Mouse (Mus musculus) hindbrain, postnatal 0 days (tissue): Measurements from ENCODE around the gene Pptc7. TPM values are rescaled to one million over a fixed set of nuclear protein-coding genes. Genes with fewer than 3 reads are reported as not detected.
A peak's percentile ranks its signal among the peaks of the same experiment; 100 is the strongest.

Experiments
- ATAC-seq: fragments of 200-750 bp; cut with Nextera tagmentation; 2 replicates; pipeline ENCODE4 v1.8.0; 2017; ENCODE audit warnings: mild to moderate bottlenecking, moderate TSS enrichment, moderate library complexity
- DNase-seq: peaks from one replicate; pipeline ENCODE4 v3.0.0-alpha.2; 2015; ENCODE audit warnings: low spot score
- H3K27ac ChIP-seq: fragments of 300-500 bp; sonication (generic); 2 replicates; pipeline ENCODE4 v1.5.1; 2014; ENCODE audit warnings: mild to moderate bottlenecking
- H3K27me3 ChIP-seq: fragments of 300-500 bp; sonication (generic); 2 replicates; pipeline ENCODE4 v1.6.1; 2014; ENCODE audit warnings: low read length, mixed read lengths; ENCODE audit not compliant: insufficient read depth
- H3K36me3 ChIP-seq: fragments of 300-500 bp; sonication (generic); 2 replicates; pipeline ENCODE4 v1.6.1; 2014; ENCODE audit warnings: low read length, mixed read lengths; ENCODE audit not compliant: insufficient read depth
- H3K4me1 ChIP-seq: fragments of 300-500 bp; sonication (generic); 2 replicates; pipeline ENCODE4 v1.6.1; 2014; ENCODE audit warnings: antibody characterized with exemption, low read length, mixed read lengths; ENCODE audit not compliant: insufficient read depth
- H3K4me2 ChIP-seq: fragments of 300-500 bp; sonication (generic); 2 replicates; pipeline ENCODE4 v1.6.1; 2014; ENCODE audit warnings: low read depth, mild to moderate bottlenecking, low read length, moderate library complexity, mixed read lengths
- H3K4me3 ChIP-seq: fragments of 300-500 bp; sonication (generic); 2 replicates; pipeline ENCODE4 v1.5.1; 2014; ENCODE audit warnings: low read length
- H3K9ac ChIP-seq: fragments of 300-500 bp; sonication (generic); replicated peaks from 2 replicates; pipeline ENCODE4 v1.6.1; 2014; ENCODE audit warnings: mild to moderate bottlenecking, low read length, moderate library complexity, mixed read lengths
- H3K9me3 ChIP-seq: fragments of 300-500 bp; sonication (generic); 2 replicates; pipeline ENCODE4 v1.6.1; 2016; ENCODE audit warnings: low read length, mixed read lengths
- CTCF ChIP-seq: IDR thresholded peaks from 2 replicates; pipeline ENCODE4 v1.5.1; 2016; ENCODE audit warnings: antibody characterized with exemption, control low read depth, low read depth
- WGBS: fragments of 180-500 bp; shearing (Covaris S2); extraction: QIAGEN DNeasy Blood & Tissue Kit; methylation state at CpG from one replicate; pipeline ENCODE4 v1.1.7; 2014; 5-methylcytosine and 5-hydroxymethylcytosine counted together
- polyA plus RNA-seq: library from polyadenylated mRNA; unstranded; fragments of >200 nt; fragmentation: Nextera tagmentation; extraction: Ambion mirVana; gene quantifications from 2 replicates; pipeline ENCODE4 v1.2.1, GENCODE M21; 2015
- total RNA-seq: library from RNA; depleted of rRNA; stranded (reverse); fragments of >200 nt; gene quantifications from 2 replicates; pipeline ENCODE4 v1.2.3, GENCODE M21; 2014

Gene Pptc7
- total and polyA plus RNA-seq, 2 experiments from 2014 or later, result 7.2 to 18.7 TPM

DNA sequence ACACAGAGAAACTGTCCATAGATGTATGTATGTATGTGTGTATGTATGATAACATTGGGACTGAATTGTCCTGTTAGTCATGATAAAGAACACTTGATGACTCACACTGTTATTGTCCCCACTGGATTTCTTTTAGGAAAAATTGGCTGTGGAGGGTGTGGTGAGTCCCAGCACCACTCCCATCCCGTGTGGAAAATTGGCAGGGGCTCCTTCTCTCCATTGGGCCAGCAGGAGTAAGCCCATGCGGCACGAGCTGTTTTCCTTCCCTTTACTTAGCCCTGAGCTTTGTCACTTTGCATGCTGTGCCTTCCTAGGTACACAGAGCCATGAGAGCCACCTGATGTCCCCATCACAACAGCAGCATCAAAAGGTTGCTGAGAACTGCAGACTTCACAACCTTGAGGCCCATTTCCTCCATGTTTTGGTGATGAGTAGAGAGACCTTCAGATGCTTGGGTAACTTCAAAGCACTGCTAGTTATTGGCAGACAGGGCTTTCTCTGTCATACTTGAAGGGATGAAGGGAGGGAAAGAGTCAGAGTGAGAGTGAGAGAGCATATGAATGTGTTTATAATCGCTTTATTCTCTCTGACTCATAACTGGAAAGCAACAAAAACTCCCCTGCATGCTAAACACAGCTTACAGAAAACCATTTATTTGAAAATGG, 4.1 kb downstream of the Pptc7 start:
- Histone ChIP-seq H3K27me3 (no peaks in the 10 kb centered on the region), H3K36me3 (no peaks in the 10 kb centered on the region), H3K4me3 (no peak overlapping the region), H3K9me3 (no peaks in the 10 kb centered on the region), H3K27ac (no peak overlapping the region), H3K9ac (no peak overlapping the region), H3K4me1 (peaks cover 16% of the 10 kb centered on the region), H3K4me2 (no peak overlapping the region)
- TF ChIP-seq CTCF, result no peak
- DNase-seq, result no peak
- WGBS, result 89% methylated on average over 4 of the region's 4 CpGs
- ATAC-seq, result no peak

DNA sequence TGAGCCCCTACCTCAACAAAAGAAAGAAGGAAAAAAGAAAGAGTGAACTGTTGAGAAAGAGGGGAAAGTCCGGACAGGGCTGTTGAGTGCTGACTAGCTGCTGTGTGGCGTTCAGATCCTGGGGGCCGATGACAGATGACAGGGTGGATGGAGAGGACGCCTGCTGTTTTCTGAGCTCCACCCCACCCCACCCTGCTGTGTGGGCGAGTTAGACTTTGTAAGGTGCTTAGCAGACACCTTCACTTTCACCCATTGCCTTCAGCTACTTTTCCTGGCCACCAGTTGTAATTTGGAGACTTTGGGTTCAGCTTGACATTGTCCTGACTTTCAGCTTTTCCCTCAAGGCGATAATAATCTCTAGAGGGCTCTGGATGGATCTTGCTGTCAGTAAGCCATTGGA, 7.0 kb downstream of the Pptc7 start:
- ATAC-seq (no peak), DNase-seq (no peak)
- no peak overlapping the region for H3K4me3 ChIP-seq
- no peak overlapping the region for H3K9ac ChIP-seq
- H3K4me1 ChIP-seq, result peaks cover 11% of the 10 kb centered on the region; the same call in 1 of the 2 replicates
- H3K27me3 ChIP-seq, result no peaks in the 10 kb centered on the region
- H3K4me2 ChIP-seq, result no peak overlapping the region
- no peak overlapping the region for H3K27ac ChIP-seq
- no peaks in the 10 kb centered on the region for H3K9me3 ChIP-seq
- 44% methylated on average over 6 of the region's 6 CpGs for WGBS
- TF ChIP-seq CTCF, result no peak
- H3K36me3 ChIP-seq, result no peaks in the 10 kb centered on the region

DNA sequence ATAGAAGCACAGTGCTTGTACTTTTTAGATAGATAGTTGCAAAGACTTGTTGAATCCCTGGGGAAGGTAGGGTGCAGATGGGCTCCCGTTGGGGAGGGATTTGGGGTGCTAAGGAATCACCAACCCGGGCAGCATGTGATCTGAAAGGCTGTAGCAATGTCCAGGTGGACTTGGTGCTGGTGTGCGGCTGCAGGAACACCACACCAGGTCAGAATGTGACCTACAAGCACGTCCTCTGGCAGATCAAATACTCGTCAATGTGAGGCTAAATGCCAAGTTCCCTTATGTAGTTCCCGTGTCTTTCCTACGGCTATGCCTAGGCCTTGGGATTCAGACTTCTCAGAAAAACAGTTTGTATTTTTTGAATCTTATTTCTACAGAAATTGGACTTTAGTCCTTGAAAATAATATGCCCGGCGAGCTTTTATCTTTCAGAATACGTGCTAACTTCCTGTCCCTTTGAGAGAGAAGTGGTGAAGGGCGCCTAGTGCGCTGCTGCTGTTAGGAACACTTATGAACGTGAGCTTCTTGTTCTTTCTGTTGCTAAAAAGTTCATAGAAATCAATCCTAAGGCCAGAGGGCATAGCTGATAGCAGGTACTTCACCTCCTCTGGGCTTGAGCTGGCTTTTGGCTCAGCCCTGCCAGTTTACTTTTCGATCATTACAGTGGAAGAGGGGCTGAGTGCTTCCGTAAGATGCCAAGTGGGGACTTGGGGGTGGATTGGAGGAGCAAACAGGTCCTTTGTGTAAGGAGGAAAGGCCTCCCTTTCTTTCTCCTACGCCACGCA, 7.6 kb downstream of the Pptc7 start:
- no peak for TF ChIP-seq CTCF
- Histone ChIP-seq H3K36me3 (no peaks in the 10 kb centered on the region), H3K9me3 (no peaks in the 10 kb centered on the region), H3K4me3 (no peak overlapping the region), H3K4me1 (peaks cover 9% of the 10 kb centered on the region; the same call in 1 of the 2 replicates), H3K4me2 (no peak overlapping the region), H3K27me3 (no peaks in the 10 kb centered on the region), H3K27ac (no peak overlapping the region), H3K9ac (no peak overlapping the region)
- no peak for DNase-seq
- ATAC-seq, result no peak
- WGBS, result 70% methylated on average over 17 of the region's 17 CpGs

DNA sequence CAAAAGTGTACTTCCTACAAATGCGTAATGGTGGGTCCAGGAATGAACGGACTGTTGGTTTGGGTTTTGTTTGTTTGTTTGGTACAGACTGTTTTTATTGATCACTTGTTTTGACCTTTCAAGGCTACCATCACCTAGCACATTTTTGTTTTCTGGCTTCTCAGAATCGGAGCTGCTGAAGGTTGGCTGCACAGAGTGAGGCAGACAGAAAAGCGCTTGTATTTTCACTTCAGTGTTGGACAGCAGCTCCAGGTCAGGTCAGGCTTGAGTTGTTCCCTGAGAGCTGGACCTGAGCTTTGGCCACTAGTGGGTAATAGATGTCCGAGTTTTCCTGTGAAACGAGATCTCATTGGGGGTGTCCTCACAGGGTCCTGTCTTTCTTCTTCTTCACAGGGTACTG, 9.0 kb downstream of the Pptc7 start:
- Histone ChIP-seq H3K4me2 (no peak overlapping the region), H3K27ac (no peak overlapping the region), H3K4me1 (peaks cover 9% of the 10 kb centered on the region; the same call in 1 of the 2 replicates), H3K9me3 (no peaks in the 10 kb centered on the region), H3K27me3 (no peaks in the 10 kb centered on the region), H3K4me3 (no peak overlapping the region), H3K36me3 (no peaks in the 10 kb centered on the region), H3K9ac (no peak overlapping the region)
- ATAC-seq (no peak), DNase-seq (no peak)
- WGBS, result 74% methylated on average over 6 of the region's 6 CpGs
- TF ChIP-seq CTCF, result no peak

DNA sequence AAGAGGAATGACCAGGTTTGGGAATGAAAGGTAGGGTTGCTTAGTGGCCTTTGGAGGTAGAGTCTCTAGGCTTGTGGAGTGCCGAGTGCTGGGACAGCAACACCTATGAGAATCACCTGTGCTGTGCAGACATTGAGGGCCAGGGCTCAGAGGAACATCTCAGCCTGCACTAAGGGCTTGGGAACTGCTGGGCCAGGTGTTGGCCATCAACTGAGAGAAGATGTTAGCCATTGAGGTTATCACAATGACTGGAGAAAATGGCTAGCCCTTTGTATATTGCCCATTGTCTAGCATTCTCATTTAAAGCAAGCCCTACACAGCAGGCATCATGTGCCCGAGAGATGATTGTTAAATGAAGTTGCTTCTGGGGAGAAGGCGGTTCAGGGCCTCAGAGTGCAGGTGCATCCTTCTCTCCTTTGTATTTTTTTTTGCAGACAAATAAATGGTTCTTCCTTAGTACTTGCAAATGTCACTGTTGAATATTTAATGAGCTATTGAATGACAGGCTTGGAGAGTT, 10.1 kb downstream of the Pptc7 start:
- Histone ChIP-seq H3K4me3 (no peak overlapping the region), H3K27me3 (no peaks in the 10 kb centered on the region), H3K9ac (peak overlapping the region; percentile 35; the same call in 1 of the 2 replicates), H3K9me3 (no peaks in the 10 kb centered on the region), H3K4me1 (peaks cover 9% of the 10 kb centered on the region; the same call in 1 of the 2 replicates), H3K27ac (no peak overlapping the region; the same call in 1 of the 2 replicates), H3K4me2 (no peak overlapping the region), H3K36me3 (no peaks in the 10 kb centered on the region)
- TF ChIP-seq CTCF, result no peak
- WGBS, result 43% methylated on average over 3 of the region's 3 CpGs
- ATAC-seq (no peak), DNase-seq (no peak)

DNA sequence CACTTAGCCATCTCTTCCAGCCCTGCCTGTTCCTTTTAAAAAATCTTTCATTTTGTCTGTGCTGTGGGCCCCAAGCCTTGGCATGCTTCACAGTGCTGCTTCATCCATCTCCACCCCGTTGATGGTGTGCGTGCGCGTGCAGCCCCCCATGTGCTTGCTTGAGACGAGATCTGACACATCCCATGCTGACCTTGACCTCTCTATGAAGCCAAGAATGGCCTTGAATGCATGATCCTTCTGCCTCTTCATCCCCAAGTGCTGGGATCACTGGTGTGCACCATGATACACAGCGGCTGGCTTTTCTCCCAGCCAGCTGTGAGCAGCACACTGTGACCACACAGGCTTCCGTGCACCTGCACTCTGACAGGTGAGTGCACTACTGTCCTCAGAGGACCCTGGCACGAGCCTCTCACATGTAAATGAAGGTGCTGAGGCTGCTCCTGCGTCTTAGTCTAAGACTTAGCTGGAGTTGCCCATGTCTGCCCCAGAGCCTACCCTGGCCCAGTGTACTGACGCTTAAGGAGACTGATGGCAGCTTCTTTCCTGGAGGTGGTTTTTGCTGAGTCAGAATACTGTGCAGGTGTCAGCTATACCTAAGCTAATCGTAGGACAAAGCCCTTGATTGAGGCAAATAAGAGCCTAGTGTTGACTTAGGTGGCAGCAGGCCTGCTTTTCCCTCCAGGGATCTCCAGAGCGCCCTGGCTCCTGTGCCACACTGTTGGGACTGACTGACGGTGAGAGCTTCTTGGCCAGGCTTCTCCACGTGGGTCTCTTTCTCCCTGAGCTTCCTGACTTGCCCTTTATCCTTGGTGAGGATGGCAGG, 11.2 kb downstream of the Pptc7 start:
- Histone ChIP-seq H3K27me3 (no peaks in the 10 kb centered on the region), H3K36me3 (no peaks in the 10 kb centered on the region), H3K9ac (no peak overlapping the region), H3K9me3 (no peaks in the 10 kb centered on the region), H3K4me2 (no peak overlapping the region), H3K27ac (no peak overlapping the region), H3K4me1 (peaks cover 9% of the 10 kb centered on the region; the same call in 1 of the 2 replicates), H3K4me3 (no peak overlapping the region)
- DNase-seq (no peak), ATAC-seq (0 out of 2 replicates have a peak, but pooled peaks have one; percentile 21)
- no peak for TF ChIP-seq CTCF
- WGBS, result 61% methylated on average over 14 of the region's 14 CpGs
